Mouse (Mus musculus): ENCODE results near the gene Glt28d2. TPM values are rescaled to one million over a fixed set of nuclear protein-coding genes. Genes with fewer than 3 reads are reported as not detected.

The Glt28d2 gene
- polyA plus RNA-seq, 1 experiment from 2014 or later, result 4.4 TPM

- Histone ChIP-seq H3K27me3 (no peaks in the 10 kb centered on the region), H3K4me1 (no peaks in the 10 kb centered on the region), H3K4me2 (no peak overlapping the region), H3K36me3 (no peaks in the 10 kb centered on the region), H3K4me3 (no peak overlapping the region), H3K9ac (no peak overlapping the region), H3K27ac (no peak overlapping the region), H3K9me3 (no peaks in the 10 kb centered on the region)
- WGBS, result 15% methylated on average over 4 of the region's 4 CpGs
- ATAC-seq (ENCODE audit: insufficient number of reproducible peaks, low FRiP score, low TSS enrichment, low read depth), result no peak
These were observed 30.3 kb upstream of the Glt28d2 start for GRCm38 (mm10) chr3:85917600-85917999.

- H3K9me3 ChIP-seq, result no peaks in the 10 kb centered on the region
- no peaks in the 10 kb centered on the region for H3K27me3 ChIP-seq
- H3K9ac ChIP-seq, result no peak overlapping the region
- no peak for ATAC-seq (ENCODE audit: insufficient number of reproducible peaks, low FRiP score, low TSS enrichment, low read depth)
- no peaks in the 10 kb centered on the region for H3K36me3 ChIP-seq
- no peaks in the 10 kb centered on the region for H3K4me1 ChIP-seq
- no peak overlapping the region for H3K4me3 ChIP-seq
- WGBS, result 91% methylated on average over 6 of the region's 6 CpGs
- no peak overlapping the region for H3K27ac ChIP-seq
- no peak overlapping the region for H3K4me2 ChIP-seq
These were observed 27.5 kb upstream of the Glt28d2 start for GRCm38 (mm10) chr3:85914806-85915205.

- H3K4me3 ChIP-seq, result no peak overlapping the region
- ATAC-seq (ENCODE audit: insufficient number of reproducible peaks, low FRiP score, low TSS enrichment, low read depth), result no peak
- no peaks in the 10 kb centered on the region for H3K36me3 ChIP-seq
- no peak overlapping the region for H3K9ac ChIP-seq
- H3K4me2 ChIP-seq, result no peak overlapping the region
- H3K4me1 ChIP-seq, result no peaks in the 10 kb centered on the region
- H3K27ac ChIP-seq, result no peak overlapping the region
- WGBS, result 80% methylated on average over 7 of the region's 7 CpGs
- H3K27me3 ChIP-seq, result no peaks in the 10 kb centered on the region
- H3K9me3 ChIP-seq, result no peaks in the 10 kb centered on the region
These were observed 19.8 kb upstream of the Glt28d2 start for GRCm38 (mm10) chr3:85907136-85907535.

- no peak overlapping the region for H3K4me3 ChIP-seq
- ATAC-seq (ENCODE audit: insufficient number of reproducible peaks, low FRiP score, low TSS enrichment, low read depth), result no peak
- no peak overlapping the region for H3K4me2 ChIP-seq
- H3K36me3 ChIP-seq, result no peaks in the 10 kb centered on the region
- no peaks in the 10 kb centered on the region for H3K9me3 ChIP-seq
- H3K27me3 ChIP-seq, result no peaks in the 10 kb centered on the region
- H3K4me1 ChIP-seq, result no peaks in the 10 kb centered on the region
- no peak overlapping the region for H3K9ac ChIP-seq
- H3K27ac ChIP-seq, result no peak overlapping the region
These were observed 17.1 kb upstream of the Glt28d2 start for GRCm38 (mm10) chr3:85904371-85904770.

GRCm38 (mm10) chr3:85895020-85895419, 7.7 kb upstream of the Glt28d2 start:
- Histone ChIP-seq H3K27me3 (no peaks in the 10 kb centered on the region), H3K36me3 (no peaks in the 10 kb centered on the region), H3K4me1 (no peaks in the 10 kb centered on the region), H3K9me3 (no peaks in the 10 kb centered on the region), H3K9ac (no peak overlapping the region), H3K27ac (no peak overlapping the region), H3K4me3 (no peak overlapping the region), H3K4me2 (no peak overlapping the region)
- WGBS, result 89% methylated on average over 5 of the region's 5 CpGs
- ATAC-seq (ENCODE audit: insufficient number of reproducible peaks, low FRiP score, low TSS enrichment, low read depth), result no peak

- H3K9me3 ChIP-seq, result no peaks in the 10 kb centered on the region
- no peaks in the 10 kb centered on the region for H3K36me3 ChIP-seq
- no peak overlapping the region for H3K9ac ChIP-seq
- peaks cover 17% of the 10 kb centered on the region for H3K4me1 ChIP-seq
- no peak overlapping the region for H3K27ac ChIP-seq
- H3K4me2 ChIP-seq, result no peak overlapping the region
- 52% methylated on average over 1 of the region's 1 CpGs for WGBS
- H3K27me3 ChIP-seq, result no peaks in the 10 kb centered on the region
- H3K4me3 ChIP-seq, result no peak overlapping the region
- ATAC-seq (ENCODE audit: insufficient number of reproducible peaks, low FRiP score, low TSS enrichment, low read depth), result no peak
These were observed 4.3 kb upstream of the Glt28d2 start for GRCm38 (mm10) chr3:85891571-85891970.

GRCm38 (mm10) chr3:85888221-85888671, 930 bp upstream of the Glt28d2 start:
- no peaks in the 10 kb centered on the region for H3K27me3 ChIP-seq
- WGBS, result 14% methylated on average over 11 of the region's 11 CpGs
- H3K36me3 ChIP-seq, result no peaks in the 10 kb centered on the region
- H3K9ac ChIP-seq, result no peak overlapping the region
- peak overlapping the region; percentile 74 for H3K27ac ChIP-seq
- peak overlapping the region; percentile 92 for H3K4me2 ChIP-seq
- H3K4me1 ChIP-seq, result peaks cover 18% of the 10 kb centered on the region
- no peak for ATAC-seq (ENCODE audit: insufficient number of reproducible peaks, low FRiP score, low TSS enrichment, low read depth)
- no peaks in the 10 kb centered on the region for H3K9me3 ChIP-seq
- peak overlapping the region; percentile 60 for H3K4me3 ChIP-seq

- peaks cover 18% of the 10 kb centered on the region for H3K4me1 ChIP-seq
- H3K4me2 ChIP-seq, result peak overlapping the region; percentile 92
- 4% methylated on average over 22 of the region's 22 CpGs for WGBS
- no peaks in the 10 kb centered on the region for H3K9me3 ChIP-seq
- no peak for ATAC-seq (ENCODE audit: insufficient number of reproducible peaks, low FRiP score, low TSS enrichment, low read depth)
- H3K36me3 ChIP-seq, result no peaks in the 10 kb centered on the region
- peak overlapping the region; percentile 60 for H3K4me3 ChIP-seq
- peak overlapping the region; percentile 48 for H3K9ac ChIP-seq
- no peaks in the 10 kb centered on the region for H3K27me3 ChIP-seq
- H3K27ac ChIP-seq, result peak overlapping the region; percentile 77
These were observed 579 bp downstream of the Glt28d2 start for GRCm38 (mm10) chr3:85886636-85887238.

- peaks cover 18% of the 10 kb centered on the region for H3K4me1 ChIP-seq
- no peak for ATAC-seq (ENCODE audit: insufficient number of reproducible peaks, low FRiP score, low TSS enrichment, low read depth)
- H3K27ac ChIP-seq, result no peak overlapping the region
- WGBS, result 47% methylated on average over 1 of the region's 1 CpGs
- H3K27me3 ChIP-seq, result no peaks in the 10 kb centered on the region
- peak overlapping the region; percentile 92 for H3K4me2 ChIP-seq
- no peaks in the 10 kb centered on the region for H3K36me3 ChIP-seq
- H3K4me3 ChIP-seq, result peak overlapping the region; percentile 60; the same call in 1 of the 2 replicates
- H3K9ac ChIP-seq, result no peak overlapping the region
- no peaks in the 10 kb centered on the region for H3K9me3 ChIP-seq
These were observed 1.4 kb downstream of the Glt28d2 start for GRCm38 (mm10) chr3:85885906-85886305.

GRCm38 (mm10) chr3:85880687-85881086, 6.6 kb downstream of the Glt28d2 start:
- H3K4me1 ChIP-seq, result no peaks in the 10 kb centered on the region
- no peak overlapping the region for H3K4me3 ChIP-seq
- no peak overlapping the region for H3K4me2 ChIP-seq
- H3K36me3 ChIP-seq, result no peaks in the 10 kb centered on the region
- no peak overlapping the region for H3K9ac ChIP-seq
- no peaks in the 10 kb centered on the region for H3K9me3 ChIP-seq
- 93% methylated on average over 2 of the region's 2 CpGs for WGBS
- no peaks in the 10 kb centered on the region for H3K27me3 ChIP-seq
- no peak overlapping the region for H3K27ac ChIP-seq
- ATAC-seq (ENCODE audit: insufficient number of reproducible peaks, low FRiP score, low TSS enrichment, low read depth), result no peak

- Histone ChIP-seq H3K36me3 (no peaks in the 10 kb centered on the region), H3K27ac (no peak overlapping the region), H3K27me3 (no peaks in the 10 kb centered on the region), H3K9me3 (no peaks in the 10 kb centered on the region), H3K4me1 (no peaks in the 10 kb centered on the region), H3K9ac (no peak overlapping the region), H3K4me2 (no peak overlapping the region), H3K4me3 (no peak overlapping the region)
- ATAC-seq (ENCODE audit: insufficient number of reproducible peaks, low FRiP score, low TSS enrichment, low read depth), result no peak
- WGBS, result 80% methylated on average over 8 of the region's 8 CpGs
These were observed 7.2 kb downstream of the Glt28d2 start for GRCm38 (mm10) chr3:85880068-85880467.

- ATAC-seq (ENCODE audit: insufficient number of reproducible peaks, low FRiP score, low TSS enrichment, low read depth), result no peak
- Histone ChIP-seq H3K27me3 (no peaks in the 10 kb centered on the region), H3K36me3 (no peaks in the 10 kb centered on the region), H3K9ac (no peak overlapping the region), H3K4me1 (no peaks in the 10 kb centered on the region), H3K9me3 (no peaks in the 10 kb centered on the region), H3K27ac (no peak overlapping the region), H3K4me2 (no peak overlapping the region), H3K4me3 (no peak overlapping the region)
- WGBS, result 66% methylated on average over 5 of the region's 5 CpGs
These were observed 8.4 kb downstream of the Glt28d2 start for GRCm38 (mm10) chr3:85878911-85879310.

GRCm38 (mm10) chr3:85863996-85864395, 23.3 kb downstream of the Glt28d2 start:
- H3K27ac ChIP-seq, result no peak overlapping the region
- WGBS, result 26% methylated on average over 3 of the region's 3 CpGs

More at GRCm38 (mm10) chr3:85863996-85864395, 23.3 kb downstream of the Glt28d2 start:
- no peaks in the 10 kb centered on the region for H3K4me1 ChIP-seq
- no peak overlapping the region for H3K9ac ChIP-seq
- no peaks in the 10 kb centered on the region for H3K27me3 ChIP-seq
- H3K4me2 ChIP-seq, result no peak overlapping the region
- ATAC-seq (ENCODE audit: insufficient number of reproducible peaks, low FRiP score, low TSS enrichment, low read depth), result no peak
- no peak overlapping the region for H3K4me3 ChIP-seq
- H3K36me3 ChIP-seq, result no peaks in the 10 kb centered on the region
- no peaks in the 10 kb centered on the region for H3K9me3 ChIP-seq
